Mouse (Mus musculus) heart, adult 11 months (tissue): Measurements from ENCODE around the gene Hist2h2ac.
"Not testable (repeated sequence)": the region's sequence is repeated elsewhere in the genome, so short reads cannot be mapped to it uniquely, and the experiment has no call there.

Source experiments
- DNase-seq: peaks from one replicate; pipeline ENCODE4 v3.0.0; 2022

Gene Hist2h2ac

GRCm38 (mm10) chr3:96220765-96221639 lies at the start of gene Hist2h2ac, which contains the start of gene Hist2h2be:
Gene Hist2h2ac, minus strand, starts transcription at chr3:96220880.
Gene Hist2h2be, plus strand, starts transcription at chr3:96221119.
- DNase-seq, result peak; percentile 99

GRCm38 (mm10) chr3:96269511-96270474 lies 49.1 kb upstream of the Hist2h2ac start, which contains the start of gene Hist2h2bb:
Gene Hist2h2bb, plus strand, starts transcription at chr3:96269752.
- DNase-seq, result peak; percentile 100

- DNase-seq, result not testable (repeated sequence)
These were observed 48.2 kb upstream of the Hist2h2ac start for GRCm38 (mm10) chr3:96268776-96269378.

GRCm38 (mm10) chr3:96268051-96268775 lies 47.5 kb upstream of the Hist2h2ac start, which contains the start of gene Hist2h3b:
Gene Hist2h3b, plus strand, starts transcription at chr3:96268654.
- DNase-seq, result peak; percentile 99

- peak; percentile 87 for DNase-seq
These were observed 46.9 kb upstream of the Hist2h2ac start for GRCm38 (mm10) chr3:96267541-96267940.

GRCm38 (mm10) chr3:96266132-96266710 lies 45.5 kb upstream of the Hist2h2ac start:
- no peak for DNase-seq

GRCm38 (mm10) chr3:96264404-96264949 lies 43.8 kb upstream of the Hist2h2ac start:
- peak; percentile 93 for DNase-seq

- DNase-seq, result peak; percentile 96
These were observed 43.1 kb upstream of the Hist2h2ac start for GRCm38 (mm10) chr3:96263558-96264403.

- peak; percentile 100 for DNase-seq
These were observed 42.4 kb upstream of the Hist2h2ac start, which contains the start of gene Hist2h4 for GRCm38 (mm10) chr3:96262979-96263550. Gene Hist2h4, minus strand, starts transcription at chr3:96263311.

- DNase-seq, result peak; percentile 100
These were observed 41.7 kb upstream of the Hist2h2ac start for GRCm38 (mm10) chr3:96262216-96262875.

GRCm38 (mm10) chr3:96261623-96262022 lies 40.9 kb upstream of the Hist2h2ac start:
- DNase-seq, result no peak

GRCm38 (mm10) chr3:96260220-96260619 lies 39.5 kb upstream of the Hist2h2ac start:
- DNase-seq, result peak; percentile 91

GRCm38 (mm10) chr3:96257190-96257589 lies 36.5 kb upstream of the Hist2h2ac start:
- DNase-seq, result no peak

- DNase-seq, result no peak
These were observed 35.4 kb upstream of the Hist2h2ac start for GRCm38 (mm10) chr3:96255926-96256593.

GRCm38 (mm10) chr3:96254683-96255355 lies 34.1 kb upstream of the Hist2h2ac start:
- DNase-seq, result peak; percentile 79

GRCm38 (mm10) chr3:96251787-96252186 lies 31.1 kb upstream of the Hist2h2ac start:
- DNase-seq, result peak; percentile 81

- DNase-seq, result peak; percentile 83
These were observed 30.2 kb upstream of the Hist2h2ac start for GRCm38 (mm10) chr3:96250890-96251289.

- DNase-seq, result peak; percentile 86
These were observed 28.3 kb upstream of the Hist2h2ac start for GRCm38 (mm10) chr3:96249034-96249345.
